Mouse (Mus musculus): Measurements from ENCODE around the gene Pum2. TPM values are rescaled to one million over a fixed set of nuclear protein-coding genes. Genes with fewer than 3 reads are reported as not detected.

Pum2 gene
- polyA plus RNA-seq, 1 experiment from 2014 or later = 63.9 TPM

- 87% methylated on average over 4 of the region's 4 CpGs for WGBS
- no peak overlapping the region for H3K27ac ChIP-seq (replicated peaks)
- no peaks in the 10 kb centered on the region for H3K9me3 ChIP-seq
- no peaks in the 10 kb centered on the region for H3K36me3 ChIP-seq (replicated peaks)
- no peak overlapping the region for H3K4me3 ChIP-seq
- H3K4me1 ChIP-seq = no peaks in the 10 kb centered on the region
- DNase-seq (ENCODE audit: low spot score) = no peak
- no peaks in the 10 kb centered on the region for H3K27me3 ChIP-seq (replicated peaks; ENCODE audit: low read depth, poor library complexity, severe bottlenecking)
Observed at GRCm38 (mm10) chr12:8656596-8656995, 17.3 kb upstream of the Pum2 start.

DNA sequence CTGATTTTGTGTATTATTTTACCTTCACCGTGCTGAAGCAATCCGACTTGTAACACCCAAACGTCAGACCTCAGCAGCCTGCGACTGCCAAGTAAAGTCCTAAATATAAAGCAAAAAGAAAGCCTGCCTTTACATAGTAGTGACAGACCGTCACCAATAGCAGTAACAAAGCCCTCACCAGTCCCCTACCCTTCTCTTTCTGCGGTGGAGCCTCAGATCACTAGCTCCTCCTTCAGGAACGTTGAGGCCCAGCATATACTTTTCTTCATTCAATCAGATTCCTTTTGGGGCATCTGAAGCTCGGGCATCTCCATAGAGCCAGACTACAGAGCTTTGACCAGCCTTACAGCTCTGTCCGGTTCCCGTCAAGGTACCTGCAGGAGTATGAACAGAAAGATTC lies 16.8 kb upstream of the Pum2 start:
- Histone ChIP-seq H3K4me1 (no peaks in the 10 kb centered on the region), H3K27ac (replicated peaks) (no peak overlapping the region), H3K27me3 (replicated peaks; ENCODE audit: low read depth, poor library complexity, severe bottlenecking) (no peaks in the 10 kb centered on the region), H3K9me3 (no peaks in the 10 kb centered on the region), H3K4me3 (no peak overlapping the region), H3K36me3 (replicated peaks) (no peaks in the 10 kb centered on the region)
- WGBS = 74% methylated on average over 10 of the region's 10 CpGs
- DNase-seq (ENCODE audit: low spot score) = no peak

- DNase-seq (ENCODE audit: low spot score) = no peak
Observed at GRCm38 (mm10) chr12:8657629-8658366, 16.1 kb upstream of the Pum2 start.

GRCm38 (mm10) chr12:8659406-8660279 lies 14.3 kb upstream of the Pum2 start:
- Histone ChIP-seq H3K4me3 (no peak overlapping the region), H3K27me3 (replicated peaks; ENCODE audit: low read depth, poor library complexity, severe bottlenecking) (no peaks in the 10 kb centered on the region), H3K36me3 (replicated peaks) (no peaks in the 10 kb centered on the region), H3K4me1 (no peaks in the 10 kb centered on the region), H3K9me3 (no peaks in the 10 kb centered on the region), H3K27ac (replicated peaks) (no peak overlapping the region)
- 87% methylated on average over 15 of the region's 15 CpGs for WGBS
- DNase-seq (ENCODE audit: low spot score) = no peak

More at GRCm38 (mm10) chr12:8657629-8658366, 16.1 kb upstream of the Pum2 start:
- H3K27me3 ChIP-seq (replicated peaks; ENCODE audit: low read depth, poor library complexity, severe bottlenecking) = no peaks in the 10 kb centered on the region
- WGBS = 92% methylated on average over 6 of the region's 6 CpGs
- H3K4me1 ChIP-seq = no peaks in the 10 kb centered on the region
- H3K9me3 ChIP-seq = no peaks in the 10 kb centered on the region
- H3K36me3 ChIP-seq (replicated peaks) = no peaks in the 10 kb centered on the region
- H3K4me3 ChIP-seq = no peak overlapping the region
- no peak overlapping the region for H3K27ac ChIP-seq (replicated peaks)

DNA sequence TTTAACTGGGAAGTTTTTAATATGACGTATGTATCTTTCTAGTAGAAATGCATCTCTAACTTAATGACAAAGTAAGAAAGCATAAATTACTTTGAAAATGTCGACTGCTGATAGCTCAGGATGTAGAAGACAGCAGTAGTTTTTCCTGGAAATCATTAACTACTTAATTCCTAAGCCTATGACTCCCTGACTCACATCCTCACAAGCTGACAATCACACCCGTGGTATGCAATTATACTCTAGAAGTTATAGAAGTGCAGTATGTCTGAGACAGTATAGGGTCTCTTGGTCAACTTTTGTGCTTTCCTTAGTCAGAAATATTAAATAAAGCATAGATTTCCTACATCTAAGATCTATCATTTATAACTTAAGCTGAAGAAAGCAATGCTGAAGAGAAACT lies 12.2 kb upstream of the Pum2 start:
- Histone ChIP-seq H3K27ac (replicated peaks) (no peak overlapping the region), H3K4me3 (no peak overlapping the region), H3K4me1 (no peaks in the 10 kb centered on the region), H3K9me3 (no peaks in the 10 kb centered on the region), H3K27me3 (replicated peaks; ENCODE audit: low read depth, poor library complexity, severe bottlenecking) (no peaks in the 10 kb centered on the region), H3K36me3 (replicated peaks) (no peaks in the 10 kb centered on the region)
- WGBS = 66% methylated on average over 3 of the region's 3 CpGs
- no peak for DNase-seq (ENCODE audit: low spot score)

DNA sequence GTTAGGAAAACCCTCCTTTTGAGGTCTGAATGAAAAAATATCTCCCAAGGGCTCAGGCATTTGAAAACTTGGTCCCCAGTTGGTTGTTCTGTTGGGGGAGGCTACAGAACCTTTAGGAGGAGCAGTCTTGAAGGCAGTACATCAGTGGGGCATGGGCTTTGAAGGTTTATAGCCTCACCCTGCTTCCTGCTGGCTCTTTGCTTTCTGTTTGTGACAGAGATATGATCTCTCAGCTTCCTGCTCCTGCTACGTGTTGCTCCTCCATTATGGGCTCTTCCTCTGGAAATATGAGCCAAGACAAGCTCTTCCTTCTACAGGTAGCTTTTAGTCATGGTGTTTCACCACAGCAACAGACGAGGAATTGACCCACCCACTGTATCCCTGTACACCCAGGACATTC lies 11.8 kb upstream of the Pum2 start:
- Histone ChIP-seq H3K4me3 (no peak overlapping the region), H3K27me3 (replicated peaks; ENCODE audit: low read depth, poor library complexity, severe bottlenecking) (no peaks in the 10 kb centered on the region), H3K4me1 (no peaks in the 10 kb centered on the region), H3K9me3 (no peaks in the 10 kb centered on the region), H3K27ac (replicated peaks) (no peak overlapping the region), H3K36me3 (replicated peaks) (no peaks in the 10 kb centered on the region)
- WGBS = 48% methylated on average over 2 of the region's 2 CpGs
- no peak for DNase-seq (ENCODE audit: low spot score)

GRCm38 (mm10) chr12:8662721-8663120 lies 11.2 kb upstream of the Pum2 start:
- no peak for DNase-seq (ENCODE audit: low spot score)
- Histone ChIP-seq H3K27me3 (replicated peaks; ENCODE audit: low read depth, poor library complexity, severe bottlenecking) (no peaks in the 10 kb centered on the region), H3K9me3 (no peaks in the 10 kb centered on the region), H3K4me1 (no peaks in the 10 kb centered on the region), H3K36me3 (replicated peaks) (no peaks in the 10 kb centered on the region), H3K27ac (replicated peaks) (no peak overlapping the region), H3K4me3 (no peak overlapping the region)
- WGBS = 84% methylated on average over 4 of the region's 4 CpGs

- DNase-seq (ENCODE audit: low spot score) = no peak
- no peak overlapping the region for H3K27ac ChIP-seq (replicated peaks)
- 86% methylated on average over 4 of the region's 4 CpGs for WGBS
- H3K27me3 ChIP-seq (replicated peaks; ENCODE audit: low read depth, poor library complexity, severe bottlenecking) = no peaks in the 10 kb centered on the region
- H3K9me3 ChIP-seq = no peaks in the 10 kb centered on the region
- H3K36me3 ChIP-seq (replicated peaks) = no peaks in the 10 kb centered on the region
- H3K4me1 ChIP-seq = no peaks in the 10 kb centered on the region
- H3K4me3 ChIP-seq = no peak overlapping the region
Observed at GRCm38 (mm10) chr12:8667473-8668255, 6.3 kb upstream of the Pum2 start.

DNA sequence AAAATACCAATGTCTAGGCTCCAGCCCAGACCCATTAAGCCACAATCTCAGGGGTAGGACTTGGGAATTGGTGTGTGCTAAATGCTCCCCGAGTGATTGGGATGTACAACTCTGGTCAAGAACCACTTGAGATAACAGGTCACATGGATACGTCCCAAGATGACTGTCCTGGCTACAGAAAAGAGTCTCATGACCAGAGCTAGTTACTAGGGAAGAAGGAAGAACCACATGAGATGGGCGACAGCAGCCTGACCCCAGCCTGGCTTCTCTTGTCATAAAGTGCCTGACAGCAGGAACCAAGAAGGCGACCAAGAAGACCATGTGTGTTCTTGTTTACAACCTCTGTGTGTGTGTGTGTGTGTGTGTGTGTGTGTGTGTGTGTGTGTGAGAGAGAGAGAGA lies 4.5 kb upstream of the Pum2 start:
- no peaks in the 10 kb centered on the region for H3K9me3 ChIP-seq
- H3K4me3 ChIP-seq = no peak overlapping the region
- H3K4me1 ChIP-seq = peaks cover 9% of the 10 kb centered on the region
- no peak for DNase-seq (ENCODE audit: low spot score)
- H3K27me3 ChIP-seq (replicated peaks; ENCODE audit: low read depth, poor library complexity, severe bottlenecking) = no peaks in the 10 kb centered on the region
- H3K27ac ChIP-seq (replicated peaks) = no peak overlapping the region
- no peaks in the 10 kb centered on the region for H3K36me3 ChIP-seq (replicated peaks)
- WGBS = 87% methylated on average over 4 of the region's 4 CpGs

DNA sequence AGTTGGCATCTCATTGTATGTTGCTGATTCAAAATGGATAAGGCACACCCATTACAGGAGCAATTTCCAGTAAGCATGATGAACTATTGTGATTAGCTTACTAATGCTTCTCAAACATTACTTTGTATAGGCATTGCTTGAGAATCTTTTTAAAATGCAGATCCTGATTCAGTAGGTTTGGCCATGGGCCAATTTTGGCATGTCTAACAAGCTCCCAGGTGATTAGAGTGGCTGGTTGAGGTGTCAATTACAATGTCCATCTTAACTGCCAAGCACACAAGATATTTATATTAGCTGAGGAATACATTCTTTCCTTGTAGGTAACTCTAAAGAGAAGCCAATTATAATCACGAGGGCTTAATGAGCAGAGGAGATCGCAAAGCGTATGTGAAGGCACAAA lies 4.1 kb upstream of the Pum2 start:
- 90% methylated on average over 3 of the region's 3 CpGs for WGBS
- Histone ChIP-seq H3K9me3 (no peaks in the 10 kb centered on the region), H3K27me3 (replicated peaks; ENCODE audit: low read depth, poor library complexity, severe bottlenecking) (no peaks in the 10 kb centered on the region), H3K27ac (replicated peaks) (no peak overlapping the region), H3K4me3 (no peak overlapping the region), H3K4me1 (peaks cover 9% of the 10 kb centered on the region), H3K36me3 (replicated peaks) (no peaks in the 10 kb centered on the region)
- no peak for DNase-seq (ENCODE audit: low spot score)

DNA sequence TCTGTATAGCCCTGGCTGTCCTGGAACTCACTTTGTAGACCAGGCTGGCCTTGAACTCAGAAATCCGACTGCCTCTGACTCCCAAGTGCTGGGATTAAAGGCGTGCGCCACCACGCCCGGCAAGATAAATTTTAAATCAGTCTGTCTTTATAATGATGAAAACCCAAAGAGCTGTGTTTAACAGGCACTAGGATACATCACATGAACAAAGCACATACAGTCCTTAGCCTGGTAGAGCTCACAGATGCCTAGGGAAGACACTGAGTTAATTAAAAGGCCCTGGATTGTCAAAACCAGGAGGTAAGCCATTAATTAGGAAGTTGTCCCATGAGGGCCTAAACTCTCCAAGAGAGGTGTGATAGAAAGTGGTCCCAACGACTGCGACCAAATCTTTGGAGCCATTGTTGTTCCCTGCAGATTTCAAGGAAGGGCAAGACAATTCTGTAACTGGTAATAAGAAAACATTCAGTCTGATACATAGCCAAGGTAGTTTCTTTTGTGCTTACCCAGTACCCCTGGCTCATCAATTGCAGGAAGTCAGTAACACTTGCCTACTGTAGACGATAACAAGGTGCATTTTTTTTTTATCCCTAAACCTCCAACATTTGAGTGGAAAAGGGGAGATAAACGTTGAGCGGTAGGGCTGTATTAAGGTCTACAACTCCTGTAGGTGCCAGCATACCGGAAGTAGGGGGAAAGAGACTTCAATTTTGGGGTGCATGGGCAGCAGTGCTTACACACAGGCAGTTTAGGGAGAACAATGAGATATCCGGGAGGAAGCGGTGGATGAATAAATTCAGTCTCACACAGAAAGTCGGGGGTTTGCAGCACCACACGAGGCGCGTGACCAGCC lies 587 bp upstream of the Pum2 start:
- DNase-seq (ENCODE audit: low spot score) = no peak
- peaks cover 8% of the 10 kb centered on the region for H3K36me3 ChIP-seq (replicated peaks)
- H3K9me3 ChIP-seq = no peaks in the 10 kb centered on the region
- H3K4me3 ChIP-seq = peak overlapping the region; percentile 82
- H3K27me3 ChIP-seq (replicated peaks; ENCODE audit: low read depth, poor library complexity, severe bottlenecking) = no peaks in the 10 kb centered on the region
- H3K4me1 ChIP-seq = peaks cover 23% of the 10 kb centered on the region
- peak overlapping the region; percentile 100 for H3K27ac ChIP-seq (replicated peaks)
- 40% methylated on average over 17 of the region's 17 CpGs for WGBS

DNA sequence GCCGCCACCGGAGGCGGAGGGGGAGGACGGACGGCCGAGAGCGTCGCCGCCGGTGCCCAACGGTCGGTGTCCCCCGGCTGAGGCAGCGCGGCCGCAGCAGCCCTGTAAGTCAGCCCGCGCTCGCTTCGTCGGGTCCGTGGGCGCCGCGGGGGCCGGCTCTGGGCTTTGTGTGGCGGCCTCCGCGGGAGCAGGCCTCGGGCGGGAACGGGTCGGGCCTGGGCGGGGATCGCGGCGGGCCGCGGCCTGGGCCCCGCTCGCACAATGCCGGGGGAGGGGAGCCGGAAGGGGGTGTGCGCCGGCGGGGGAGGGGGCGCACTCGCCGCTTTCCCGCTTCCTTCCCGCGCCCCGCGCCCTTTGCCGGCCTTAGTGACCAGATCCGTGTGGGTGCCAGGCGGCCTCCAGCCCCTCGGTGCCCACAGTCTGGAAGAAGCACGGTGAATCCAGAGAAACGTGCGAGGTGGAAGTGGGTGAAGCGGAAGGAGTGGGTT lies 487 bp downstream of the Pum2 start:
- H3K36me3 ChIP-seq (replicated peaks) = peaks cover 10% of the 10 kb centered on the region
- peak overlapping the region; percentile 100 for H3K27ac ChIP-seq (replicated peaks)
- peak overlapping the region; percentile 82 for H3K4me3 ChIP-seq
- H3K27me3 ChIP-seq (replicated peaks; ENCODE audit: low read depth, poor library complexity, severe bottlenecking) = no peaks in the 10 kb centered on the region
- no peaks in the 10 kb centered on the region for H3K9me3 ChIP-seq
- DNase-seq (ENCODE audit: low spot score) = peak; percentile 83
- 0% methylated on average over 41 of the region's 62 CpGs for WGBS
- peaks cover 23% of the 10 kb centered on the region for H3K4me1 ChIP-seq
